Mouse (Mus musculus) hindbrain, postnatal 0 days (tissue): ENCODE data around the gene Ank. TPM values are rescaled to one million over a fixed set of nuclear protein-coding genes. Genes with fewer than 3 reads are reported as not detected.

Experiments used
- ATAC-seq: fragments of 200-750 bp; cut with Nextera tagmentation; 2 replicates; pipeline ENCODE4 v1.8.0; 2017; ENCODE audit warnings: mild to moderate bottlenecking, moderate TSS enrichment, moderate library complexity
- DNase-seq: peaks from one replicate; pipeline ENCODE4 v3.0.0-alpha.2; 2015; ENCODE audit warnings: low spot score
- H3K27ac ChIP-seq: fragments of 300-500 bp; sonication (generic); 2 replicates; pipeline ENCODE4 v1.5.1; 2014; ENCODE audit warnings: mild to moderate bottlenecking
- H3K27me3 ChIP-seq: fragments of 300-500 bp; sonication (generic); 2 replicates; pipeline ENCODE4 v1.6.1; 2014; ENCODE audit warnings: low read length, mixed read lengths; ENCODE audit not compliant: insufficient read depth
- H3K36me3 ChIP-seq: fragments of 300-500 bp; sonication (generic); 2 replicates; pipeline ENCODE4 v1.6.1; 2014; ENCODE audit warnings: low read length, mixed read lengths; ENCODE audit not compliant: insufficient read depth
- H3K4me1 ChIP-seq: fragments of 300-500 bp; sonication (generic); 2 replicates; pipeline ENCODE4 v1.6.1; 2014; ENCODE audit warnings: antibody characterized with exemption, low read length, mixed read lengths; ENCODE audit not compliant: insufficient read depth
- H3K4me2 ChIP-seq: fragments of 300-500 bp; sonication (generic); 2 replicates; pipeline ENCODE4 v1.6.1; 2014; ENCODE audit warnings: low read depth, mild to moderate bottlenecking, low read length, moderate library complexity, mixed read lengths
- H3K4me3 ChIP-seq: fragments of 300-500 bp; sonication (generic); 2 replicates; pipeline ENCODE4 v1.5.1; 2014; ENCODE audit warnings: low read length
- H3K9ac ChIP-seq: fragments of 300-500 bp; sonication (generic); replicated peaks from 2 replicates; pipeline ENCODE4 v1.6.1; 2014; ENCODE audit warnings: mild to moderate bottlenecking, low read length, moderate library complexity, mixed read lengths
- H3K9me3 ChIP-seq: fragments of 300-500 bp; sonication (generic); 2 replicates; pipeline ENCODE4 v1.6.1; 2016; ENCODE audit warnings: low read length, mixed read lengths
- CTCF ChIP-seq: IDR thresholded peaks from 2 replicates; pipeline ENCODE4 v1.5.1; 2016; ENCODE audit warnings: antibody characterized with exemption, control low read depth, low read depth
- WGBS: fragments of 180-500 bp; shearing (Covaris S2); extraction: QIAGEN DNeasy Blood & Tissue Kit; methylation state at CpG from one replicate; pipeline ENCODE4 v1.1.7; 2014; 5-methylcytosine and 5-hydroxymethylcytosine counted together
- polyA plus RNA-seq: library from polyadenylated mRNA; unstranded; fragments of >200 nt; fragmentation: Nextera tagmentation; extraction: Ambion mirVana; gene quantifications from 2 replicates; pipeline ENCODE4 v1.2.1, GENCODE M21; 2015
- total RNA-seq: library from RNA; depleted of rRNA; stranded (reverse); fragments of >200 nt; gene quantifications from 2 replicates; pipeline ENCODE4 v1.2.3, GENCODE M21; 2014

Gene Ank
- total and polyA plus RNA-seq, 2 experiments from 2014 or later, result 18.1 to 31.1 TPM

DNA sequence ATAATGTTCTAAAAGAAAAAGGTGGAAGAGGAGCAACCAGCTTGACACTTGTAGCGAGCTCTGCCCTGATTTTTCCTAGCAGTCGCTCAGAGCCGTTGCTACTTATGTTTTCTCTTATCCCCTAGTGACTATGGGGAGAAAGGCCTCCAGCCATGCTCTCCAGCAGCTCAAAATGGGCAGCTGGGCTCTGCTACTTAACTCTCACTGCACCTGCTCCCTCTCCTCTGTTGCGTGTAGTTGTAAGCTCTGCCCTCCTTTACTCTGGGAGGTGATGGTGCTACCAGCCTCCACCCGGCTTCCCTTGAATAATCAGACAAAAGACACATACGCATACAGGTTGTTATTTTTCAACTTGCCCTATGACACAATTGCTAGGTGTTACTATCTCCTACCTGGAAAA lies 101.9 kb downstream of the Ank start:
- no peak overlapping the region for H3K4me3 ChIP-seq
- peaks cover 28% of the 10 kb centered on the region for H3K36me3 ChIP-seq
- 70% methylated on average over 6 of the region's 6 CpGs for WGBS
- H3K4me2 ChIP-seq, result no peak overlapping the region
- H3K4me1 ChIP-seq, result no peaks in the 10 kb centered on the region
- H3K9me3 ChIP-seq, result no peaks in the 10 kb centered on the region
- no peak overlapping the region for H3K9ac ChIP-seq
- H3K27me3 ChIP-seq, result no peaks in the 10 kb centered on the region
- TF ChIP-seq CTCF, result no peak
- no peak overlapping the region for H3K27ac ChIP-seq
- no peak for ATAC-seq
- no peak for DNase-seq

DNA sequence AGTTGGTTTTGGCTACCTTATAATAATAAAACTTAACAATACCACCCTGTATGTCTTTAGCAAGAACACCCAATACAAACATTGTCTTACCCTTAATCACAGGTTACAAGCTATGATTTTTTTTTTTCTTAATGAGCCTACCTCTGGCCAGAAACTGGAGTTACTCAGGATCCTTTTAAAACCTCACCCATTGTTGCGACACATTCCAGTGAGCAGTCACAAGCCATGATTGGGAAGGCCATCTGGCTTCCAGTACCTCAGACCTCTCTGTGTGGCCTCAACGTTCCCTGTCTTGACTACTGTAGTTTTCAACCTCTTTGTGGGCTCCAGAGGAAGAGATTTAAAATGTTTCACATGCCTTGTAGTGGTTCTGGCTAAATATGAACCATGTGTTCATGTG lies 103.4 kb downstream of the Ank start:
- H3K27me3 ChIP-seq, result no peaks in the 10 kb centered on the region
- no peak overlapping the region for H3K9ac ChIP-seq
- H3K4me3 ChIP-seq, result no peak overlapping the region
- WGBS, result 74% methylated on average over 2 of the region's 2 CpGs
- no peak for DNase-seq
- H3K27ac ChIP-seq, result no peak overlapping the region
- no peak for ATAC-seq
- peaks cover 32% of the 10 kb centered on the region for H3K36me3 ChIP-seq
- no peak for TF ChIP-seq CTCF
- H3K4me1 ChIP-seq, result no peaks in the 10 kb centered on the region
- H3K4me2 ChIP-seq, result no peak overlapping the region
- no peaks in the 10 kb centered on the region for H3K9me3 ChIP-seq

DNA sequence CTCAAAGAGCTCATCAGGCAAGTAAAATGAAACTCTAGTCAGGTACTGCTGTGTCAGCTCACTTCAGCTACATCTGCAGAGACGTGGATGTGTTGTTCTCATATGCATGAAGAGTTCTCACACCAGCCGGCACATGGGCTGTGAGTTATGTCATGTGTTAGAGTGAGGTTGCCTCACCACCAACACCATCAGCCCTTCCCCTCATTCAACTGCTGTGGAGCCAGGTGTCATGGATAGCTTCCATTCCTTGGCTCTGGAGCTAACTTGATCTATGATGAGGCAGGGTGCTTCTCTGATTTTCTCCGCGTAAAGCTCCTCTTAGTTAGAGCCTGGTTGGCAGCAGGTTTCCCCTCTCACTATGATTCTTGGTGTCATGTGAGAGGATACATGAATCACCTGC lies 103.9 kb downstream of the Ank start:
- Histone ChIP-seq H3K9me3 (no peaks in the 10 kb centered on the region), H3K4me1 (no peaks in the 10 kb centered on the region), H3K27me3 (no peaks in the 10 kb centered on the region), H3K4me3 (no peak overlapping the region), H3K27ac (no peak overlapping the region), H3K36me3 (peaks cover 31% of the 10 kb centered on the region), H3K4me2 (no peak overlapping the region), H3K9ac (no peak overlapping the region)
- DNase-seq (no peak), ATAC-seq (no peak)
- 93% methylated on average over 4 of the region's 4 CpGs for WGBS
- TF ChIP-seq CTCF, result no peak

DNA sequence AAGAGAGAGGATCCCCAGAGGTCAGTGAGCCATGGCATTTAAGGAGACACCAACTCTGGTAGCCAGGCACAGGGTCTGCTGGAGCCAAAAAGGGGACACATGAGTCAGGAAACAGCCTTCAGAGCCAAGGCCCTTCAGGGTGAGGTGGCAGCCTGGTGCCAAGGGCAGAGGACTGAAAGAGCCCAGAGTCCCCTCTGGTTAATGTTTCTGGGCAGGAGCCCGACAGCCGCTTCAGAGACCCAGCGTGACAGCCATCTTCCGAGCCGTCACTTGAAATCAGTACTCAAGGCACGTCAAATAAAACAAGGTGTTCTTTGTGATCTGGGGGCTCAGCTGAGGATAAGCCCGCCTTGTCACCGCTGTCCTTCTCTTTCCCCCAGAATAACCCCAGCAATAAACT lies 104.7 kb downstream of the Ank start:
- peaks cover 3% of the 10 kb centered on the region; the same call in 1 of the 2 replicates for H3K4me1 ChIP-seq
- 74% methylated on average over 8 of the region's 8 CpGs for WGBS
- H3K36me3 ChIP-seq, result peaks cover 26% of the 10 kb centered on the region; the same call in 1 of the 2 replicates
- no peak overlapping the region for H3K4me2 ChIP-seq
- no peak overlapping the region for H3K9ac ChIP-seq
- DNase-seq (peak; percentile 49), ATAC-seq (peak; percentile 58)
- H3K27ac ChIP-seq, result no peak overlapping the region
- no peak overlapping the region for H3K4me3 ChIP-seq
- no peaks in the 10 kb centered on the region for H3K9me3 ChIP-seq
- TF ChIP-seq CTCF, result no peak
- H3K27me3 ChIP-seq, result no peaks in the 10 kb centered on the region

DNA sequence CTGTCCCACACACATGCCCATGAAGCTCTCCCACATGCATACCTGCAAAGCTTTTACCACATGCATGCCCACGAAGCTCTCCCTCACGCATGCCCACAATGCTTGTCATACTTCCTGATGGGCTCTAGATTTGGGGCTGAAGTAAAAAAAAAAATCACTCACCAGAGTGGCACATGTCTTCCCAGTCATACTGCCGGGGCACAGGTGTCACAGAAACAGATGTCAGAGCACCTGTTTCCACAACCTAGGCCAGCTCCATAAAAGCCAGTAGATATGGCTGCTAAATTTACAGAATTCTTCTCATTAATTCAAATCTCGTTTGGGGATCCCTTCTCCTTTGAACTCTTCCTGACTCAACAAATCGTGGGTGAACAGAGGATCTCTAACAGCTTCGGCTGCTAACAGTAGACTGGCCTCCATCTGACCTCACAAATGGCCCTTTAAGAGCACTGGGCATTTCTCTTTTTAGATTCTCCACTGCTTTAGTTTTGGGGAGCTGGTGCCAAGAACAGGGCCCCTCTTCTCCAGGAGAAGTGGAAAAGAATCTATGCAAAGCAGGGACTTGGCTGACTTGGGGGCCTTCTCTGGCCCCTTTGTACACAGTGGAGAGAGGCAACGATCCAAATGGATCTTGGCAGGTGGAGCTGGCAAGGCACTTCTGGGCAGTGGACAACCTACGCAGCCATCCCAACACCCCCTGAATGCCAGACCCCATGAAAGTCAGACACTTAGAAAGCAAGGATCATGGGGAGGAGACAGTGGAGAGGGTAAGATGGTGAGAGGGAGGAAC lies 108.7 kb downstream of the Ank start:
- peak; percentile 74 for DNase-seq
- peak; percentile 66 for ATAC-seq
- no peak for TF ChIP-seq CTCF
- H3K9ac ChIP-seq, result no peak overlapping the region
- no peak overlapping the region for H3K4me2 ChIP-seq
- no peaks in the 10 kb centered on the region for H3K9me3 ChIP-seq
- no peak overlapping the region for H3K27ac ChIP-seq
- peaks cover 5% of the 10 kb centered on the region; the same call in 1 of the 2 replicates for H3K4me1 ChIP-seq
- WGBS, result 53% methylated on average over 8 of the region's 8 CpGs
- H3K27me3 ChIP-seq, result no peaks in the 10 kb centered on the region
- H3K36me3 ChIP-seq, result peaks cover 12% of the 10 kb centered on the region; the same call in 1 of the 2 replicates
- H3K4me3 ChIP-seq, result no peak overlapping the region

DNA sequence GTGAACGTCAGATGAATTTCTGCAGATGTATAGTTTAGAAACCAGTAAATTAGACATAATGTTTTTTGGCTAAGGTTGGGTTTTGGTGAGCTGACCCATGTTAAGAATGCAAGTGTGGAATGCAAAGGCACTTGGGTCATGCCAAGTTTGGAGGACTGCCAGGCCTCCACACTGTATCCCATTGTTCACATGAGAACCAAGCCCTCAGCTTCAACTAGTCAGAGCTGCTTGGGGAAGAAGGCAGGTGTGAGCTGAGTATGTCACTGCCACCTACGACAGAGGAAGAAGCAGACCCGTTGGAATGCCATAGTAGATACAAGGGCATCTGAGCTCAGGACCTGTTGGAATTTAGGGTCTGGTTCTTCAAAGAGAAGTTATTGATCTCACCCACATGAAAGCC lies 109.5 kb downstream of the Ank start:
- Histone ChIP-seq H3K9me3 (no peaks in the 10 kb centered on the region), H3K9ac (no peak overlapping the region), H3K4me2 (no peak overlapping the region), H3K27ac (no peak overlapping the region), H3K4me3 (no peak overlapping the region), H3K36me3 (peaks cover 12% of the 10 kb centered on the region; the same call in 1 of the 2 replicates), H3K27me3 (no peaks in the 10 kb centered on the region), H3K4me1 (peaks cover 5% of the 10 kb centered on the region)
- WGBS, result 50% methylated on average over 3 of the region's 3 CpGs
- DNase-seq (peak; percentile 54), ATAC-seq (no peak)
- no peak for TF ChIP-seq CTCF

DNA sequence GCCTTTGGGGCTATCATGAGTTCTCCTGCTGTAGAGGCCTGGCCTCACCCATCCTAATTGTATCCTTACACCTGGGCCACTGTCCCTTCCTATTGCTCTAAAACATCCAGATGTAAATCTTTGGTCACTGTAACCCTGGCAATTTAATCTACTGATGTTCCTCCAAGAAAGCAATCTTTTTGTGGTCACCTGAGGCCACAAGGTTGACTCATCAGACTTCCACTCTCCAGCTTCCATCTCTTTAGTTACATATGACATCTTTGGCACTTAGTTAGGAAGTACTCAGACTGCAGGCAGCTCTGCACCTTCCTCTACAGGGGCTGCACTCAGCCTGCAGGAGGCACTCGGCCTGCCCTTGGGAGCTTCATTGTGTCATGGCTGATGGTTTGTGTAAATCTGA lies 110.4 kb downstream of the Ank start:
- no peak for TF ChIP-seq CTCF
- Histone ChIP-seq H3K4me2 (no peak overlapping the region), H3K4me3 (no peak overlapping the region), H3K4me1 (peaks cover 8% of the 10 kb centered on the region), H3K27me3 (no peaks in the 10 kb centered on the region), H3K9ac (no peak overlapping the region), H3K27ac (no peak overlapping the region), H3K36me3 (peaks cover 11% of the 10 kb centered on the region; the same call in 1 of the 2 replicates), H3K9me3 (no peaks in the 10 kb centered on the region)
- DNase-seq (no peak), ATAC-seq (no peak)
- 87% methylated on average over 1 of the region's 1 CpGs for WGBS
